Mouse (Mus musculus) lung, postnatal 0 days (tissue): ENCODE measurements at regions not wholly inside any gene's neighbourhood (a gene's known extent, or its start where the extent isn't known, plus 50 kb on each side); places are given as distances from the start of the nearest gene placed in this dataset.

ENCODE experiments used
- ATAC-seq: fragments of 200-750 bp; cut with Nextera tagmentation; 2 replicates; pipeline ENCODE4 v1.8.0; 2017; ENCODE audit warnings: moderate library complexity
- DNase-seq: peaks from one replicate; pipeline ENCODE4 v3.0.0-alpha.2; 2016; ENCODE audit warnings: low spot score
- H3K27ac ChIP-seq: fragments of 300-500 bp; sonication (generic); 2 replicates; pipeline ENCODE4 v1.5.1; 2014; ENCODE audit warnings: antibody characterized with exemption, mild to moderate bottlenecking, low read length, mixed read lengths
- H3K27me3 ChIP-seq: fragments of 300-500 bp; sonication (generic); replicated peaks from 2 replicates; pipeline ENCODE4 v1.6.1; 2014; ENCODE audit warnings: low read length, mixed read lengths; ENCODE audit not compliant: insufficient read depth
- H3K36me3 ChIP-seq: fragments of 300-500 bp; sonication (generic); 2 replicates; pipeline ENCODE4 v1.6.1; 2014; ENCODE audit warnings: low read length, mixed read lengths; ENCODE audit not compliant: insufficient read depth
- H3K4me1 ChIP-seq: fragments of 300-500 bp; sonication (generic); 2 replicates; pipeline ENCODE4 v1.6.1; 2014; ENCODE audit warnings: antibody characterized with exemption, low read depth, low read length, mixed read lengths; ENCODE audit not compliant: insufficient read depth
- H3K4me2 ChIP-seq: fragments of 300-500 bp; sonication (generic); replicated peaks from 2 replicates; pipeline ENCODE4 v1.6.1; 2014; ENCODE audit warnings: low read depth, mild to moderate bottlenecking, low read length, moderate library complexity, mixed read lengths
- H3K4me3 ChIP-seq: fragments of 300-500 bp; sonication (generic); 2 replicates; pipeline ENCODE4 v1.5.1; 2014; ENCODE audit warnings: low read depth, low read length
- H3K9ac ChIP-seq: fragments of 300-500 bp; sonication (generic); replicated peaks from 2 replicates; pipeline ENCODE4 v1.6.1; 2014; ENCODE audit warnings: low read depth, mild to moderate bottlenecking
- H3K9me3 ChIP-seq: fragments of 300-500 bp; sonication (generic); 2 replicates; pipeline ENCODE4 v1.6.1; 2016; ENCODE audit warnings: low read length, mixed read lengths
- CTCF ChIP-seq: IDR thresholded peaks from 2 replicates; pipeline ENCODE4 v1.5.1; 2016; ENCODE audit warnings: antibody characterized with exemption, mild to moderate bottlenecking
- EP300 ChIP-seq: IDR thresholded peaks from 2 replicates; pipeline ENCODE4 v1.6.1; 2016; ENCODE audit warnings: antibody characterized with exemption, mild to moderate bottlenecking, control low read depth
- WGBS: fragments of 180-500 bp; shearing (Covaris S2); extraction: QIAGEN DNeasy Blood & Tissue Kit; methylation state at CpG from one replicate; pipeline ENCODE4 v1.1.7; 2014; 5-methylcytosine and 5-hydroxymethylcytosine counted together

- H3K4me3 ChIP-seq: no peak overlapping the region
- H3K9ac ChIP-seq: no peak overlapping the region
- TF ChIP-seq CTCF (no peak), EP300 (no peak)
- peaks cover 5% of the 10 kb centered on the region; the same call in 1 of the 2 replicates for H3K4me1 ChIP-seq
- H3K36me3 ChIP-seq: no peaks in the 10 kb centered on the region
- H3K27ac ChIP-seq: no peak overlapping the region
- no peak overlapping the region for H3K4me2 ChIP-seq
- no peaks in the 10 kb centered on the region for H3K9me3 ChIP-seq
- WGBS: 64% methylated on average over 10 of the region's 10 CpGs
- ATAC-seq (no peak), DNase-seq (peak; percentile 30)
- no peaks in the 10 kb centered on the region for H3K27me3 ChIP-seq
These were observed 61.1 kb upstream of the Cers6 start for GRCm38 (mm10) chr2:68799993-68800740.

- H3K4me3 ChIP-seq: no peak overlapping the region
- no peaks in the 10 kb centered on the region for H3K36me3 ChIP-seq
- H3K27me3 ChIP-seq: no peaks in the 10 kb centered on the region
- no peak overlapping the region for H3K4me2 ChIP-seq
- DNase-seq (no peak), ATAC-seq (no peak)
- no peak for TF ChIP-seq CTCF
- TF ChIP-seq EP300: no peak
- WGBS: 88% methylated on average over 6 of the region's 6 CpGs
- H3K9me3 ChIP-seq: no peaks in the 10 kb centered on the region
- no peak overlapping the region for H3K27ac ChIP-seq
- H3K4me1 ChIP-seq: no peaks in the 10 kb centered on the region
- H3K9ac ChIP-seq: no peak overlapping the region
These were observed 57.1 kb upstream of the Cers6 start for GRCm38 (mm10) chr2:68804117-68804516.

- ATAC-seq: peak; percentile 44; the same call in 1 of the 2 replicates
- no peak for TF ChIP-seq CTCF
- no peak for TF ChIP-seq EP300
- Histone ChIP-seq H3K9me3 (no peaks in the 10 kb centered on the region), H3K9ac (no peak overlapping the region), H3K4me1 (no peaks in the 10 kb centered on the region), H3K27me3 (no peaks in the 10 kb centered on the region), H3K4me2 (no peak overlapping the region), H3K27ac (no peak overlapping the region), H3K36me3 (no peaks in the 10 kb centered on the region), H3K4me3 (no peak overlapping the region)
- WGBS: 31% methylated on average over 3 of the region's 3 CpGs
- peak; percentile 45 for DNase-seq
These were observed 55.4 kb upstream of the Cers6 start for GRCm38 (mm10) chr2:68805866-68806265.

GRCm38 (mm10) chr2:68806311-68806895 lies 54.8 kb upstream of the Cers6 start:
- no peak overlapping the region for H3K4me2 ChIP-seq
- H3K36me3 ChIP-seq: no peaks in the 10 kb centered on the region
- H3K9me3 ChIP-seq: no peaks in the 10 kb centered on the region
- no peaks in the 10 kb centered on the region for H3K4me1 ChIP-seq
- H3K27me3 ChIP-seq: no peaks in the 10 kb centered on the region
- TF ChIP-seq EP300: no peak
- H3K4me3 ChIP-seq: no peak overlapping the region
- H3K9ac ChIP-seq: no peak overlapping the region
- WGBS: 39% methylated on average over 10 of the region's 10 CpGs
- no peak for DNase-seq
- no peak for ATAC-seq
- no peak overlapping the region for H3K27ac ChIP-seq
